Mouse (Mus musculus) heart, adult 2 months (tissue): ENCODE results near the gene Ppp1r36.

ENCODE experiments used
- CTCF ChIP-seq: fragments of 200-600 bp; IDR thresholded peaks from 2 replicates; pipeline ENCODE4 v1.8.1; 2022; ENCODE audit warnings: antibody characterized with exemption, mild to moderate bottlenecking, moderate library complexity
- EP300 ChIP-seq: fragments of 200-500 bp; IDR thresholded peaks from 2 replicates; pipeline ENCODE4 v1.6.1; 2011; ENCODE audit warnings: low read depth, low read length, control low read depth; ENCODE audit not compliant: insufficient read depth
- POLR2A ChIP-seq: fragments of 200-500 bp; IDR thresholded peaks from 2 replicates; pipeline ENCODE4 v1.6.1; 2011; ENCODE audit warnings: mild to moderate bottlenecking, low read depth, low read length, control low read depth; ENCODE audit not compliant: insufficient read depth

DNA sequence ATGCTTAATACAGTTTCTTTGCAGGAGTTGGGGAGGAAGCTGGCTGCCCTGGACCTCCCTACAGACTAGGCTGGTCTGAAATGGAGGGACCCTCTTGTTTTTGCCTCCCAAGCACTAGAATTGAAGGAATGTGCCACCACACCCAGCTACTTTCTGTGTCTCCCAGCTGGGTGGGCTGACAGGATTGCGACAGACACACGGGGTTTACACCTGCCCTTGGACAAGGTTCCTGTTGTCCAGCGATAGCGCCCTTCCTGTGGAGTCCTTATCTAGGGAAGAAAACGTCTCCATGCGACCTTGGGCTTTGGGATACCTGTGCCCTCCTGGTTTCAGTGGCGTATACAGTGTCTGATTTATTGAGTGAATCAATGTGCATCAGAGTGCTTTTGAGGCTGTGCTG lies 37.2 kb upstream of the Ppp1r36 start:
- TF ChIP-seq POLR2A, result no peak
- TF ChIP-seq CTCF, result no peak
- no peak for TF ChIP-seq EP300
